In genomic region chr3:85186661-85187076, GRCm38 (mm10) we compare ENCODE assay signal across 8 mouse cellular contexts.
DNase-seq lines count a peak whose midpoint lies in the region; ATAC-seq and TF ChIP-seq lines count a peak whose summit lies in the region.

No protein-coding gene starts in this region.

- no peaks in the 10 kb centered on the region for H3K36me3 ChIP-seq in forebrain, embryonic 12.5 days (replicated peaks)
- no peaks in the 10 kb centered on the region for H3K36me3 ChIP-seq in hindbrain, embryonic 16.5 days (ENCODE audit: control insufficient read depth, insufficient read depth, low read length)
- H3K36me3 ChIP-seq in limb, embryonic 13.5 days, result no peaks in the 10 kb centered on the region
- H3K36me3 ChIP-seq in intestine, embryonic 15.5 days, result no peaks in the 10 kb centered on the region

- WGBS in lung, adult 2 months, result 34% methylated on average over 19 of the region's 19 CpGs
- WGBS in forebrain, embryonic 12.5 days, result 56% methylated on average over 19 of the region's 19 CpGs
- WGBS in hindbrain, embryonic 16.5 days, result 23% methylated on average over 19 of the region's 19 CpGs
- WGBS in limb, embryonic 13.5 days, result 25% methylated on average over 19 of the region's 19 CpGs
- WGBS in intestine, embryonic 15.5 days, result 58% methylated on average over 19 of the region's 19 CpGs

- no peak overlapping the region for H3K9ac ChIP-seq in forebrain, embryonic 12.5 days
- peak overlapping the region; percentile 35 for H3K9ac ChIP-seq in hindbrain, embryonic 16.5 days (ENCODE audit: low read depth, low read length)
- H3K9ac ChIP-seq in limb, embryonic 13.5 days, result peak overlapping the region; percentile 54; the same call in 1 of the 2 replicates
- H3K9ac ChIP-seq in intestine, embryonic 15.5 days, result no peak overlapping the region

- DNase-seq in lung, adult 2 months, result peak; percentile 8
- DNase-seq in lung, postnatal 25 days (ENCODE audit: low spot score), result no peak
- DNase-seq in right cerebral cortex, adult 2 months (ENCODE audit: low spot score in 2 of 2), result peak; percentile 70 to 76
- DNase-seq in thymus, postnatal 14 days, result no peak

- peak; percentile 54; the same call in 1 of the 2 replicates for ATAC-seq in forebrain, embryonic 12.5 days (ENCODE audit: low FRiP score)
- ATAC-seq in hindbrain, embryonic 16.5 days, result peak; percentile 83
- ATAC-seq in limb, embryonic 13.5 days (ENCODE audit: low FRiP score, low read depth), result no peak
- no peak for ATAC-seq in intestine, embryonic 15.5 days

- H3K27me3 ChIP-seq in forebrain, embryonic 12.5 days, result no peaks in the 10 kb centered on the region
- H3K27me3 ChIP-seq in hindbrain, embryonic 16.5 days (replicated peaks; ENCODE audit: control insufficient read depth, insufficient read depth, low read length), result no peaks in the 10 kb centered on the region
- peaks cover 13% of the 10 kb centered on the region; the same call in 1 of the 2 replicates for H3K27me3 ChIP-seq in limb, embryonic 13.5 days
- no peaks in the 10 kb centered on the region for H3K27me3 ChIP-seq in intestine, embryonic 15.5 days (replicated peaks)

- H3K4me3 ChIP-seq in lung, adult 2 months (replicated peaks; ENCODE audit: extremely low read depth, low read depth, low read length), result no peak overlapping the region
- H3K4me3 ChIP-seq in forebrain, embryonic 12.5 days (replicated peaks), result no peak overlapping the region
- peak overlapping the region; percentile 19; the same call in 1 of the 2 replicates for H3K4me3 ChIP-seq in hindbrain, embryonic 16.5 days (ENCODE audit: low read length)
- peak overlapping the region; percentile 20 for H3K4me3 ChIP-seq in limb, embryonic 13.5 days
- H3K4me3 ChIP-seq in intestine, embryonic 15.5 days (replicated peaks), result no peak overlapping the region

- no peaks in the 10 kb centered on the region for H3K4me1 ChIP-seq in lung, adult 2 months (ENCODE audit: control insufficient read depth, insufficient read depth, low read length)
- peaks cover 22% of the 10 kb centered on the region for H3K4me1 ChIP-seq in forebrain, embryonic 12.5 days
- peaks cover 19% of the 10 kb centered on the region for H3K4me1 ChIP-seq in hindbrain, embryonic 16.5 days (ENCODE audit: control insufficient read depth, insufficient read depth, low read depth, low read length)
- peaks cover 37% of the 10 kb centered on the region for H3K4me1 ChIP-seq in limb, embryonic 13.5 days
- H3K4me1 ChIP-seq in intestine, embryonic 15.5 days (replicated peaks), result peaks cover 10% of the 10 kb centered on the region

- no peak for TF ChIP-seq CTCF in lung, adult 2 months (IDR thresholded peaks at IDR 0.05; ENCODE audit: insufficient read depth, low read length)

- no peaks in the 10 kb centered on the region for H3K9me3 ChIP-seq in forebrain, embryonic 12.5 days
- no peaks in the 10 kb centered on the region; the same call in 1 of the 2 replicates for H3K9me3 ChIP-seq in hindbrain, embryonic 16.5 days (ENCODE audit: control insufficient read depth, low read length)
- no peaks in the 10 kb centered on the region for H3K9me3 ChIP-seq in limb, embryonic 13.5 days
- H3K9me3 ChIP-seq in intestine, embryonic 15.5 days, result no peaks in the 10 kb centered on the region

- no peak for TF ChIP-seq POLR2A in lung, adult 2 months (IDR thresholded peaks at IDR 0.05; ENCODE audit: borderline replicate concordance, extremely low read depth, low read depth, low read length)

- H3K4me2 ChIP-seq in forebrain, embryonic 12.5 days, result peak overlapping the region; percentile 15
- peak overlapping the region; percentile 55 for H3K4me2 ChIP-seq in hindbrain, embryonic 16.5 days (ENCODE audit: low read length)
- peak overlapping the region; percentile 58 for H3K4me2 ChIP-seq in limb, embryonic 13.5 days (replicated peaks)
- H3K4me2 ChIP-seq in intestine, embryonic 15.5 days (replicated peaks), result no peak overlapping the region; the same call in 1 of the 2 replicates

- 0 out of 2 replicates have a peak overlapping the region, but pooled peaks have one; percentile 31 for H3K27ac ChIP-seq in forebrain, embryonic 12.5 days
- no peak overlapping the region for H3K27ac ChIP-seq in hindbrain, embryonic 16.5 days (ENCODE audit: low read depth, low read length)
- H3K27ac ChIP-seq in limb, embryonic 13.5 days, result peak overlapping the region; percentile 22; the same call in 1 of the 2 replicates
- H3K27ac ChIP-seq in intestine, embryonic 15.5 days, result no peak overlapping the region

Comparison
In these comparisons a context has a peak if more than half of its experiments do, and no peak if none do; other contexts are left out.
1. DNase-seq: peak in lung, adult 2 months (single experiment) and right cerebral cortex, adult 2 months (2 of 2); none in lung, postnatal 25 days (single experiment) and thymus, postnatal 14 days (single experiment).
2. H3K4me3 ChIP-seq: peak in hindbrain, embryonic 16.5 days (single experiment) and limb, embryonic 13.5 days (single experiment); none in lung, adult 2 months (single experiment), forebrain, embryonic 12.5 days (single experiment) and intestine, embryonic 15.5 days (single experiment).
3. ATAC-seq: peak in forebrain, embryonic 12.5 days (single experiment) and hindbrain, embryonic 16.5 days (single experiment); none in limb, embryonic 13.5 days (single experiment) and intestine, embryonic 15.5 days (single experiment).
4. H3K27ac ChIP-seq: peak in forebrain, embryonic 12.5 days (single experiment) and limb, embryonic 13.5 days (single experiment); none in hindbrain, embryonic 16.5 days (single experiment) and intestine, embryonic 15.5 days (single experiment).
5. H3K9ac ChIP-seq: peak in hindbrain, embryonic 16.5 days (single experiment) and limb, embryonic 13.5 days (single experiment); none in forebrain, embryonic 12.5 days (single experiment) and intestine, embryonic 15.5 days (single experiment).